Mouse (Mus musculus) ES-Bruce4 (cell line): ENCODE measurements around the gene Gpx4.

Experiments used
- CTCF ChIP-seq: IDR thresholded peaks from one replicate; pipeline ENCODE4 v1.8.1; 2011; ENCODE audit warnings: low read depth, low read length
- EP300 ChIP-seq: IDR thresholded peaks from 2 replicates; pipeline ENCODE4 v1.6.1; 2011; ENCODE audit warnings: low read depth, low read length; ENCODE audit not compliant: insufficient read depth

- TF ChIP-seq CTCF (no peak), EP300 (no peak)
These were observed 8.9 kb downstream of the Gpx4 start for GRCm38 (mm10) chr10:80055891-80056290.
